In genomic region chr12:116094765-116095555, GRCm38 (mm10) we compare ENCODE assay signal across 22 mouse cellular contexts. TPM values are rescaled to one million over a fixed set of nuclear protein-coding genes. Genes with fewer than 3 reads are reported as not detected.
A peak's percentile ranks its signal among the peaks of the same experiment; 100 is the strongest.
DNase-seq lines count a peak whose midpoint lies in the region; ATAC-seq and TF ChIP-seq lines count a peak whose summit lies in the region.
"Had no signal": no experiment of that assay in that cellular context is flagged by ENCODE, and none has a peak within 500 bp of the region (broad histone marks: within the 10 kb centered on the region; RNA-seq: fewer than 3 reads in every experiment).

No protein-coding gene starts in this region.

- no peaks in the 10 kb centered on the region for H3K27me3 ChIP-seq in heart, embryonic 10.5 days (ENCODE audit: insufficient read depth, poor library complexity, severe bottlenecking)
- no peaks in the 10 kb centered on the region for H3K27me3 ChIP-seq in myocyte (ENCODE audit: control insufficient read depth, insufficient read depth, insufficient read length)
- H3K27me3 ChIP-seq in stomach, postnatal 0 days (ENCODE audit: control insufficient read depth, insufficient read depth, low read length): no peaks in the 10 kb centered on the region
- H3K27me3 ChIP-seq: embryonic facial prominence, embryonic 12.5 days; forebrain, embryonic 13.5 days; forebrain, embryonic 15.5 days; Patski had no signal

- no peak for TF ChIP-seq POLR2A in myocyte (IDR thresholded peaks at IDR 0.05; ENCODE audit: insufficient read length, low read depth)

- in situ Hi-C loops in ES-E14 (cut with MboI; ENCODE audit: low sequenced_read_pairs in 2 of 2, unreplicated experiment in 2 of 2): no loop called here

- no peak overlapping the region for H3K4me3 ChIP-seq in heart, embryonic 10.5 days
- no peak overlapping the region for H3K4me3 ChIP-seq in ES-E14 (ENCODE audit: insufficient read depth in 1 of 2, low read depth in 1 of 2, low read length in 2 of 2, poor library complexity in 1 of 2, severe bottlenecking in 1 of 2)
- no peak overlapping the region for H3K4me3 ChIP-seq in myocyte
- no peak overlapping the region for H3K4me3 ChIP-seq in stomach, postnatal 0 days (ENCODE audit: low read depth, low read length)
- H3K4me3 ChIP-seq: embryonic facial prominence, embryonic 10.5 days; embryonic facial prominence, embryonic 12.5 days; forebrain, embryonic 13.5 days; forebrain, embryonic 15.5 days had no signal

- no peaks in the 10 kb centered on the region for H3K9me3 ChIP-seq in heart, embryonic 10.5 days
- no peaks in the 10 kb centered on the region; the same call in 1 of the 2 replicates for H3K9me3 ChIP-seq in ES-E14 (ENCODE audit: control insufficient read depth, insufficient read depth, low read depth, low read length)
- no peaks in the 10 kb centered on the region for H3K9me3 ChIP-seq in stomach, postnatal 0 days (ENCODE audit: control insufficient read depth, low read length)
- H3K9me3 ChIP-seq: embryonic facial prominence, embryonic 10.5 days; embryonic facial prominence, embryonic 12.5 days; forebrain, embryonic 13.5 days; forebrain, embryonic 15.5 days had no signal

- H3K9ac ChIP-seq in ES-E14 (ENCODE audit: insufficient read depth, low read depth, low read length, poor library complexity, severe bottlenecking): no peak overlapping the region
- H3K9ac ChIP-seq in stomach, postnatal 0 days (ENCODE audit: low read length): no peak overlapping the region
- H3K9ac ChIP-seq: embryonic facial prominence, embryonic 12.5 days; forebrain, embryonic 13.5 days; forebrain, embryonic 15.5 days; forebrain, postnatal 0 days had no signal

- no peaks in the 10 kb centered on the region for H3K4me1 ChIP-seq in heart, embryonic 10.5 days
- H3K4me1 ChIP-seq in ES-E14 (ENCODE audit: control insufficient read depth in 2 of 2, insufficient read depth in 2 of 2, low read length in 2 of 2, poor library complexity in 1 of 2): no peaks in the 10 kb centered on the region
- no peaks in the 10 kb centered on the region for H3K4me1 ChIP-seq in stomach, postnatal 0 days (replicated peaks; ENCODE audit: control insufficient read depth, insufficient read depth)
- H3K4me1 ChIP-seq: embryonic facial prominence, embryonic 10.5 days; embryonic facial prominence, embryonic 12.5 days; forebrain, embryonic 13.5 days; forebrain, embryonic 15.5 days had no signal

- peak overlapping the region; percentile 33 for H3K4me2 ChIP-seq in myocyte (ENCODE audit: low read depth)
- no peak overlapping the region for H3K4me2 ChIP-seq in stomach, postnatal 0 days (replicated peaks; ENCODE audit: low read depth)
- H3K4me2 ChIP-seq: embryonic facial prominence, embryonic 12.5 days; forebrain, embryonic 13.5 days; forebrain, embryonic 15.5 days had no signal

- no peak for TF ChIP-seq CTCF in stomach, postnatal 0 days (IDR thresholded peaks at IDR 0.05; ENCODE audit: low read depth)

- H3K79me2 ChIP-seq in myocyte (ENCODE audit: control insufficient read depth, insufficient read depth): no peaks in the 10 kb centered on the region

- no peak overlapping the region for H3ac ChIP-seq in myocyte (ENCODE audit: control insufficient read depth, insufficient read length)

- no peak for ATAC-seq in stomach, postnatal 0 days (ENCODE audit: low FRiP score, low TSS enrichment)
- ATAC-seq: activated CD4-positive, CD25-positive, alpha-beta regulatory T cell, adult 4 months; forebrain, embryonic 13.5 days; forebrain, embryonic 15.5 days; forebrain, postnatal 0 days; Patski had no signal

- no peak overlapping the region for H3K27ac ChIP-seq in heart, embryonic 10.5 days
- H3K27ac ChIP-seq in ES-E14 (ENCODE audit: insufficient read depth, low read depth, low read length, poor library complexity, severe bottlenecking): no peak overlapping the region
- H3K27ac ChIP-seq in stomach, postnatal 0 days (replicated peaks): no peak overlapping the region
- H3K27ac ChIP-seq: embryonic facial prominence, embryonic 10.5 days; embryonic facial prominence, embryonic 12.5 days; forebrain, embryonic 13.5 days; forebrain, embryonic 15.5 days had no signal

- no peak for TF ChIP-seq EP300 in stomach, postnatal 0 days (optimal IDR thresholded peaks at IDR 0.05)

- H3K36me3 ChIP-seq in heart, embryonic 10.5 days: no peaks in the 10 kb centered on the region
- H3K36me3 ChIP-seq in ES-E14 (ENCODE audit: control insufficient read depth, insufficient read depth, low read length, poor library complexity, severe bottlenecking): no peaks in the 10 kb centered on the region
- no peaks in the 10 kb centered on the region for H3K36me3 ChIP-seq in myocyte (ENCODE audit: control insufficient read depth, insufficient read depth)
- H3K36me3 ChIP-seq in stomach, postnatal 0 days (ENCODE audit: control insufficient read depth, insufficient read depth, low read length): no peaks in the 10 kb centered on the region; the same call in 1 of the 2 replicates
- H3K36me3 ChIP-seq: embryonic facial prominence, embryonic 10.5 days; embryonic facial prominence, embryonic 12.5 days; forebrain, embryonic 15.5 days had no signal

- peak; percentile 64 for DNase-seq in heart, embryonic 10.5 days (ENCODE audit: low spot score)
- DNase-seq in heart, adult 18-20 months: no peak
- DNase-seq in ES-E14 (ENCODE audit: low read depth, low spot score): no peak
- peak; percentile 10 for DNase-seq in stomach, postnatal 0 days (ENCODE audit: low spot score)
- DNase-seq in adrenal gland, adult 8-10 months: no peak
- no peak for DNase-seq in c-Kit-positive CD71-positive TER-119-positive erythroid progenitor cells, embryonic 14.5 days (ENCODE audit: low spot score)
- no peak for DNase-seq in kidney, adult 18-20 months
- DNase-seq: adrenal gland, postnatal 10 days; adrenal gland, postnatal 25 days; cerebellum, adult 11-12 months; cerebellum, adult 2 months; cerebellum, adult 9-10 months; cerebellum, postnatal 10 days; cerebellum, postnatal 25 days; forebrain, postnatal 0 days had no signal

- WGBS in heart, embryonic 10.5 days: 72% methylated on average over 14 of the region's 14 CpGs
- WGBS in stomach, postnatal 0 days: 83% methylated on average over 14 of the region's 14 CpGs

TF ChIP-seq in ES-E14, 5 proteins besides CTCF, POLR2A, EP300 and RAD21:
- peak; percentile 98 for TF ChIP-seq MAFK (IDR thresholded peaks at IDR 0.05; ENCODE audit: insufficient read depth, low read depth, low read length)
- no peak for TF ChIP-seq ZC3H11A (IDR thresholded peaks at IDR 0.05; ENCODE audit: borderline replicate concordance, low read depth, low read length)
- no peak for TF ChIP-seq CHD2 (IDR thresholded peaks at IDR 0.05; ENCODE audit: low read depth, low read length)
- TF ChIP-seq ZNF384 (IDR thresholded peaks at IDR 0.05; ENCODE audit: low read depth, low read length): no peak

TF ChIP-seq in myocyte, 11 proteins besides CTCF, POLR2A, EP300 and RAD21:
- TF ChIP-seq MAX (IDR thresholded peaks at IDR 0.05; ENCODE audit: low read depth) (no peak), E2F4 (IDR thresholded peaks at IDR 0.05; ENCODE audit: insufficient read depth) (no peak), TCF12 (IDR thresholded peaks at IDR 0.05; ENCODE audit: insufficient read depth, poor library complexity, severe bottlenecking) (no peak), REST (IDR thresholded peaks at IDR 0.05; ENCODE audit: insufficient read depth, insufficient read length) (no peak), POLR2AphosphoS2 (IDR thresholded peaks at IDR 0.05; ENCODE audit: insufficient read length, low read depth) (no peak), SRF (IDR thresholded peaks at IDR 0.05; ENCODE audit: control insufficient read depth, insufficient read length, low read depth) (no peak), TCF3 (IDR thresholded peaks at IDR 0.05; ENCODE audit: insufficient read length, low read depth) (no peak), USF1 (IDR thresholded peaks at IDR 0.05; ENCODE audit: low read depth) (no peak), MYOD1 (IDR thresholded peaks at IDR 0.05; ENCODE audit: control insufficient read depth in 1 of 3, insufficient read length in 2 of 3, low read depth in 2 of 3) (no peak), MYOG (IDR thresholded peaks at IDR 0.05; ENCODE audit: control insufficient read depth in 1 of 3, insufficient read depth in 1 of 3, insufficient read length in 2 of 3, low read depth in 2 of 3) (no peak), CEBPB (IDR thresholded peaks at IDR 0.05; ENCODE audit: insufficient read depth, poor library complexity, severe bottlenecking) (no peak)

RNA-seq across cellular contexts. Expression of gene Vipr2, which starts 17.4 kb away (rescaled TPM):
- polyA plus RNA-seq in heart, embryonic 10.5 days (2016; fragmentation: Nextera tagmentation; extraction: Ambion mirVana): 0.55 and 1.8 TPM in 2 replicates
- total RNA-seq in heart, adult 18-20 months (2021): 1 to 10 TPM in 1 of 2 experiments, under 1 TPM in 1; 0.92 to 1.3 TPM
- 0.05 and 0.98 TPM in 2 replicates for total RNA-seq in ES-E14 (2012; rRNA removed)
- 0.31 TPM for polyA plus RNA-seq in myocyte (2012; fragmentation: generic; extraction: Trizol)
- 4.3 and 6.3 TPM in 2 replicates for polyA plus RNA-seq in stomach, postnatal 0 days (2015; fragmentation: Nextera tagmentation; extraction: Ambion mirVana)
- total RNA-seq in adrenal gland, adult 8-10 months (2022): under 1 TPM; 0.28 to 0.73 (median 0.44) TPM

RNA-seq across cellular contexts. Expression of gene Zfp386, which starts 47.4 kb away (rescaled TPM):
- polyA plus RNA-seq in heart, embryonic 10.5 days (2016; fragmentation: Nextera tagmentation; extraction: Ambion mirVana): 32.0 and 37.4 TPM in 2 replicates
- 10 to 100 TPM; 17.0 to 24.0 TPM for total RNA-seq in heart, adult 18-20 months (2021)
- total RNA-seq in ES-E14 (2012; rRNA removed): 29.0 and 30.5 TPM in 2 replicates
- polyA plus RNA-seq in myocyte (2012; fragmentation: generic; extraction: Trizol): 14.5 TPM
- polyA plus RNA-seq in stomach, postnatal 0 days (2015; fragmentation: Nextera tagmentation; extraction: Ambion mirVana): 20.9 and 21.1 TPM in 2 replicates
- total RNA-seq in adrenal gland, adult 8-10 months (2022): 10 to 100 TPM; 26.0 to 47.7 (median 35.6) TPM

Comparison
In these comparisons a context has a peak if more than half of its experiments do, and no peak if none do; other contexts are left out.
1. DNase-seq: peak in heart, embryonic 10.5 days (single experiment) and stomach, postnatal 0 days (single experiment); none in heart, adult 18-20 months (0 of 2), ES-E14 (single experiment), adrenal gland, adult 8-10 months (single experiment), c-Kit-positive CD71-positive TER-119-positive erythroid progenitor cells, embryonic 14.5 days (single experiment) and kidney, adult 18-20 months (single experiment).